Mouse (Mus musculus) small intestine, adult 2 months (tissue): ENCODE results near the gene Gm11060. TPM values are rescaled to one million over a fixed set of nuclear protein-coding genes. Genes with fewer than 3 reads are reported as not detected.

Experiments used
- H3K27ac ChIP-seq: fragments of 200-500 bp; 2 replicates; pipeline ENCODE4 v1.5.1; 2012; ENCODE audit warnings: low read depth, low read length, control low read depth, inconsistent platforms; ENCODE audit not compliant: insufficient read depth
- H3K27me3 ChIP-seq: fragments of 200-500 bp; 2 replicates; pipeline ENCODE4 v1.6.1; 2012; ENCODE audit warnings: mild to moderate bottlenecking, moderate library complexity, low read length, inconsistent platforms; ENCODE audit not compliant: control insufficient read depth, insufficient read depth
- H3K36me3 ChIP-seq: fragments of 200-500 bp; 2 replicates; pipeline ENCODE4 v1.6.1; 2012; ENCODE audit warnings: mild to moderate bottlenecking, low read length, control low read depth, inconsistent platforms; ENCODE audit not compliant: control insufficient read depth, insufficient read depth
- H3K4me1 ChIP-seq: fragments of 200-500 bp; 2 replicates; pipeline ENCODE4 v1.6.1; 2012; ENCODE audit warnings: low read length, inconsistent platforms, mixed read lengths; ENCODE audit not compliant: control insufficient read depth, insufficient read depth, insufficient read length
- H3K4me3 ChIP-seq: fragments of 200-500 bp; 2 replicates; pipeline ENCODE4 v1.5.1; 2012; ENCODE audit warnings: low read depth, mild to moderate bottlenecking, control low read depth, inconsistent platforms, low read length, moderate library complexity
- CTCF ChIP-seq: fragments of 200-500 bp; IDR thresholded peaks from 2 replicates; pipeline ENCODE4 v1.5.1; 2012; ENCODE audit warnings: low read depth, mild to moderate bottlenecking, control low read depth, inconsistent platforms, low read length, moderate library complexity, mixed read lengths; ENCODE audit not compliant: insufficient replicate concordance, insufficient read length; ENCODE audit errors: extremely low read depth
- POLR2A ChIP-seq: fragments of 200-500 bp; IDR thresholded peaks from 2 replicates; pipeline ENCODE4 v1.6.1; 2012; ENCODE audit warnings: low read depth, mild to moderate bottlenecking, control low read depth, inconsistent platforms, low read length, moderate library complexity
- WGBS: fragments of 180-500 bp; shearing (Covaris S2); methylation state at CpG from one replicate; pipeline ENCODE4 v1.1.7; 2018; 5-methylcytosine and 5-hydroxymethylcytosine counted together
- polyA plus RNA-seq: library from polyadenylated mRNA; depleted of rRNA; stranded (reverse); fragments of >200 nt; gene quantifications from 2 replicates; pipeline ENCODE4 v1.2.3, GENCODE M21; 2012

The Gm11060 gene
- polyA plus RNA-seq, 1 experiment = not detected

GRCm38 (mm10) chr2:105126279-105126678, 34.5 kb downstream of the Gm11060 start, which contains the start of gene Wt1:
Gene Wt1 (plus strand): TSS chr2:105126529.
- Histone ChIP-seq H3K4me3 (peak within 1 kb of the TSS; percentile 25; the same call in 1 of the 2 replicates), H3K4me1 (peaks cover 3% of the 10 kb centered on the region), H3K36me3 (no peaks in the 10 kb centered on the region), H3K27me3 (peaks cover 94% of the 10 kb centered on the region), H3K27ac (no peak within 1 kb of the TSS)
- TF ChIP-seq CTCF = no peak
- no peak for TF ChIP-seq POLR2A
- 3% methylated on average over 25 of the region's 25 CpGs for WGBS

GRCm38 (mm10) chr2:105126691-105127530, 35.1 kb downstream of the Gm11060 start:
- Histone ChIP-seq H3K36me3 (no peaks in the 10 kb centered on the region), H3K27me3 (peaks cover 96% of the 10 kb centered on the region), H3K4me1 (peaks cover 3% of the 10 kb centered on the region), H3K4me3 (peak overlapping the region; percentile 25; the same call in 1 of the 2 replicates), H3K27ac (no peak overlapping the region)
- TF ChIP-seq POLR2A (no peak), CTCF (no peak)
- 2% methylated on average over 90 of the region's 92 CpGs for WGBS

- 5% methylated on average over 52 of the region's 52 CpGs for WGBS
- Histone ChIP-seq H3K4me3 (0 out of 2 replicates have a peak overlapping the region, but pooled peaks have one; percentile 25), H3K4me1 (peaks cover 3% of the 10 kb centered on the region), H3K27me3 (peaks cover 98% of the 10 kb centered on the region), H3K27ac (no peak overlapping the region), H3K36me3 (no peaks in the 10 kb centered on the region)
- no peak for TF ChIP-seq POLR2A
- no peak for TF ChIP-seq CTCF
Observed at GRCm38 (mm10) chr2:105127531-105128480, 36.0 kb downstream of the Gm11060 start.

GRCm38 (mm10) chr2:105128564-105128963, 36.7 kb downstream of the Gm11060 start:
- no peaks in the 10 kb centered on the region for H3K36me3 ChIP-seq
- peaks cover 3% of the 10 kb centered on the region for H3K4me1 ChIP-seq
- WGBS = 6% methylated on average over 12 of the region's 12 CpGs
- no peak overlapping the region for H3K4me3 ChIP-seq
- H3K27ac ChIP-seq = no peak overlapping the region
- no peak for TF ChIP-seq CTCF
- no peak for TF ChIP-seq POLR2A
- H3K27me3 ChIP-seq = peaks cover 99% of the 10 kb centered on the region

- H3K4me1 ChIP-seq = peaks cover 3% of the 10 kb centered on the region
- no peak overlapping the region for H3K27ac ChIP-seq
- peaks cover 98% of the 10 kb centered on the region for H3K27me3 ChIP-seq
- H3K36me3 ChIP-seq = no peaks in the 10 kb centered on the region
- WGBS = 7% methylated on average over 32 of the region's 32 CpGs
- H3K4me3 ChIP-seq = no peak overlapping the region
- no peak for TF ChIP-seq CTCF
- no peak for TF ChIP-seq POLR2A
Observed at GRCm38 (mm10) chr2:105130351-105131060, 38.7 kb downstream of the Gm11060 start.

- H3K27ac ChIP-seq = no peak overlapping the region
- no peak overlapping the region for H3K4me3 ChIP-seq
- WGBS = 13% methylated on average over 12 of the region's 12 CpGs
- H3K27me3 ChIP-seq = peaks cover 91% of the 10 kb centered on the region
- H3K4me1 ChIP-seq = peaks cover 3% of the 10 kb centered on the region
- no peaks in the 10 kb centered on the region for H3K36me3 ChIP-seq
- TF ChIP-seq CTCF = no peak
Observed at GRCm38 (mm10) chr2:105131061-105131810, 39.4 kb downstream of the Gm11060 start.
